Mouse (Mus musculus): ENCODE results near the gene Arhgef25. TPM values are rescaled to one million over a fixed set of nuclear protein-coding genes. Genes with fewer than 3 reads are reported as not detected.
"Not testable (repeated sequence)": the region's sequence is repeated elsewhere in the genome, so short reads cannot be mapped to it uniquely, and the experiment has no call there.

Arhgef25 gene
- polyA plus RNA-seq, 1 experiment from 2014 or later = 24.8 TPM

DNA sequence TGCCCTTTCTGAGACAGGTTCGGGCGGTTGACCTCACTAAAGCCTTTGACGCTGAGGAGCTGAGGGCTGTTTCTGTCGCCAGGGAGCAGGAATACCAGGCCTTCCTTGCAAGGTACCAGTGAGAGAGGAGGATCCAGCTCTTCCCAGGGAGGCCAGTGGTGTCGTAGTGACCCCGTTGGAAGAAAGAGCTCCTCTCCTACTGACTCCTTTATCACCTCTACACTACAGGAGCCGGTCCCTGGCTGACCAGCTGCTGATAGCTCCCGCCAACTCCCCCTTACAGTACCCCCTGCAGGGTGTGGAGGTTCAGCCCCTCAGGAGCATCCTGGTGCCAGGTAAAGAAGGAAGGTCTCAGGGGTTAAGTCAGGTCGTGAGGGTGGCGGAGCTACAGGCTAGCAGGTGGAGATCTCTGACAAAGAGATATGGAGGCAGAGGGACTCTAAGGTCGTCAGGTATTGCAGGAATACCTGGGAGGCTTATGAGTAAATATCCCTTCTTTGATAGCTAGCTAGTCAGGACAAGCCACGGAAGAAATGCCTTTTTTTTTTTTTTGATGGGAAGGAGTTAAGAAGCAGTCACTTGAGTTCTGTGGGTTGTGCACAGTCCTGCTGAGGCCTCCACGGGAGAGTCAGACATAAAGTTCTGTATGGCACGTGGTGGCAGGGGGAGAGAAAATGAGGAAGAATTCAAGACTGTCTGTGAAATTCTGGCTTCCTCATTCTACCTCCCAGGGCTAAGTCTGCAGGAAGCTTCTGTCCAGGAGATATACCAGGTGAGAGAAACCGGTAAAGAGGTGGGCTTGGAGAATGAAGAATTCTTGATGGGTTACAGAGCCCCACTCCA, 22.9 kb downstream of the Arhgef25 start:
- no peaks in the 10 kb centered on the region for H3K36me3 ChIP-seq
- H3K4me1 ChIP-seq = peaks cover 46% of the 10 kb centered on the region
- H3K9me3 ChIP-seq (replicated peaks) = no peaks in the 10 kb centered on the region
- no peak overlapping the region for H3K27ac ChIP-seq (replicated peaks)
- peak overlapping the region; percentile 70 for H3K4me3 ChIP-seq
- H3K27me3 ChIP-seq (ENCODE audit: low read depth, poor library complexity, severe bottlenecking) = peaks cover 92% of the 10 kb centered on the region
- 24% methylated on average over 15 of the region's 15 CpGs for WGBS
- no peak for DNase-seq (ENCODE audit: low spot score)

DNA sequence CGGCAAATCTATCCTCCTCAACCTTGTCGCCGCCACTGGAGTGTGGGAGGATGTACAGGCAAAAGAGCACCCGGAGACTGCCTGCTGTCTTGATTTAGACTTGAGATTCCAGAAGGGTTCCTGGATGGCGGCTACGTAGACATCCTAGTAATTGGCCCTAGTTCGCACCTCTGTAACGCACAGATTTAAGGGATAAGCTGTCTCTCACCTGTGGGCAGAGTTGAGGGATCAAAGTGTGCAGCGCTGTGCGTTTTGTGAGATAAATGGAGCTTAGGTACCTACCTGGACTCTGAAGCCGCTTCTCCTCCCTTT, 23.5 kb downstream of the Arhgef25 start:
- Histone ChIP-seq H3K9me3 (replicated peaks) (no peaks in the 10 kb centered on the region), H3K36me3 (no peaks in the 10 kb centered on the region), H3K27me3 (ENCODE audit: low read depth, poor library complexity, severe bottlenecking) (peaks cover 86% of the 10 kb centered on the region), H3K4me3 (peak overlapping the region; percentile 70), H3K27ac (replicated peaks) (peak overlapping the region; percentile 79), H3K4me1 (peaks cover 44% of the 10 kb centered on the region)
- WGBS = 3% methylated on average over 11 of the region's 11 CpGs
- no peak for DNase-seq (ENCODE audit: low spot score)

DNA sequence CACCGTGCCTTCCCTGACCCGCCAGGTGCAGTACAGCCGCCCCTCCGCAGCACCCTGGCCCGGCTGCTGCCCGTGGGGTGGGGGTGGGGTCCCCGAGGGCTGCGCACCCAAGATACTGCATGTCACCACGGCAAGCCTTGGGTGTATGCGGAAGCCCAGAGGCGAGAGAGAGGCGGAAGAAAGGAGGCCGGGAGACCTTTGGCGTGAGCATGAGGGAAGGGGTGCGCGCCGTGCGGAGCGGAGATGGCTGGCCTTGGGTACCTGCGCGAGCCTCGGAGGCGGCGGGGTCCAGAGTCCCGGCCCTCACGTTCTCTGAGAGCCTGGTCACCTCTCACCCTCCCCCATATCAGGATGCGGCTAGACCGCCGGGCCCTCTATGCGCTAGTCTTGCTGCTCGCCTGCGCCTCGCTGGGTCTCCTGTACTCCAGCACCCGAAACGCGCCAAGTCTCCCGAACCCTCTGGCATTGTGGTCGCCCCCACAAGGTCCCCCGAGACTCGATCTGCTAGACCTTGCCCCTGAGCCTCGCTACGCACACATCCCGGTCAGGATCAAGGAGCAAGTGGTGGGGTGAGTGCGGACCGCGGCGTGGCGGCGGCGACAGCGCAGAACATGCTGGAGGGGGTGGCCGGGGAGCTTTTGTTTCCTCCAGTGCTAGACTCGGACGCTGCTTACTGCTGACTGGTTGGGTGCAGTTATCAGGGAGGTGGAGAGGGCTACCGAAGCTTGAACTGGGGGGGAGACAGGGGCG, 24.1 kb downstream of the Arhgef25 start:
- H3K36me3 ChIP-seq = no peaks in the 10 kb centered on the region
- no peaks in the 10 kb centered on the region for H3K9me3 ChIP-seq (replicated peaks)
- WGBS = under 1% methylated on average over 56 of the region's 56 CpGs
- peaks cover 39% of the 10 kb centered on the region for H3K4me1 ChIP-seq
- DNase-seq (ENCODE audit: low spot score) = peak; percentile 73
- H3K4me3 ChIP-seq = peak overlapping the region; percentile 70
- peak overlapping the region; percentile 79 for H3K27ac ChIP-seq (replicated peaks)
- H3K27me3 ChIP-seq (ENCODE audit: low read depth, poor library complexity, severe bottlenecking) = peaks cover 80% of the 10 kb centered on the region

DNA sequence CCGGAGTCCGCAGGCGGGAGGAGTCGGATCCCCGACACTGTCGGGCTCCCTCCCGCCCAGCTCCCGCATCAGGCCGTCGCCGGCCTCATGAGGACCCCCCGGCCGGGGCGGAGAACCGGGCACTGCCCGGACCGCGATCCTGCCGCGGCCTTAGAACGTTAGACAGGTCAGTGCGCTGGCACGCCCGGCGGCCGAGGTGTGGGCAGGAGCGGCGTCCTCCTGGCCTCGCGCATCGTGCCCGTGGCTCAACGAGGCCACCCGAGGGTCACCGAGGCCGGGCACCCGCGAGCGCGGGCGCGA, 24.6 kb downstream of the Arhgef25 start:
- peak overlapping the region; percentile 79 for H3K27ac ChIP-seq (replicated peaks)
- no peaks in the 10 kb centered on the region for H3K36me3 ChIP-seq
- no peak for DNase-seq (ENCODE audit: low spot score)
- peaks cover 34% of the 10 kb centered on the region for H3K4me1 ChIP-seq
- H3K4me3 ChIP-seq = peak overlapping the region; percentile 70
- no peaks in the 10 kb centered on the region for H3K9me3 ChIP-seq (replicated peaks)
- WGBS = under 1% methylated on average over 42 of the region's 42 CpGs
- peaks cover 75% of the 10 kb centered on the region for H3K27me3 ChIP-seq (ENCODE audit: low read depth, poor library complexity, severe bottlenecking)

DNA sequence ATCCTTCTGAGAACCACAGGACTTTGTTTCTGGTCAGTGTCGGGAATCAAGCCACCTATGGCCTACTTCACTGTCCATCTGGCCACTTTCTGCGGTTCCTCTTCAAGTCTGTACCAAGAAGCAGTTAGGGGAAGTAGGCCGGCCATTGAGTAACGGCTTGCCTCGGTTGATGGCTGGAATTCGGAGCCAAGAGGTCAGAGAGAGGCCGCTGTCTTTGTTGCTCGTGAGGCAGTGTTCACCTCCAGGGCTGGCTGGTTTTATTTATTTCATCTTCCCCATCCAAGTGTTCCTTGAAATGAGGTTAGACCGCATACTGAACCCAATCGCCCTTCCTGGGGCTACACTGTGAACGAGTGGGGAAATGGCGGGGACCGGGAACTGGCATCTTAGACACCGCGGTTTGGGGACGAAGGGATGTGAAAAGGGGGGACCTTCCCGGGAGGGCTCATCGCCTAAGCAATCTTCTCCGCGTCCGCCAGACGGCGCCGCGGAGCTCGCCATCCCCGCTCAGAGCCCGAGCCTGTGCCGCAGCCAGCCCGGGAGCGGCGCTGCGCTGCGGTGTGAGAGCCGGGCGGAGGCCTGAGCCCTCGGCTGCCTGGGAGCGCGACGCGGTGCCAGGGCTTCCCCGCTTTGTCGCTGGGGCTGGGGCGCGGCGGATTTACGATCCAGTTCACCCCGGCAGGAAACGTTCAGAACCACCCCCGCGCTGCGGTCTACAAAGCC, 25.1 kb downstream of the Arhgef25 start, which contains the start of gene B4galnt1:
TSS of gene B4galnt1 (plus strand) at position 595 of the 723 bp plus-strand sequence.
- Histone ChIP-seq H3K27ac (replicated peaks) (peak within 1 kb of the TSS; percentile 79), H3K27me3 (ENCODE audit: low read depth, poor library complexity, severe bottlenecking) (peaks cover 70% of the 10 kb centered on the region), H3K4me3 (peak within 1 kb of the TSS; percentile 70), H3K36me3 (no peaks in the 10 kb centered on the region), H3K9me3 (replicated peaks) (no peaks in the 10 kb centered on the region), H3K4me1 (peaks cover 29% of the 10 kb centered on the region)
- WGBS = 2% methylated on average over 52 of the region's 52 CpGs
- DNase-seq (ENCODE audit: low spot score) = peak; percentile 87

DNA sequence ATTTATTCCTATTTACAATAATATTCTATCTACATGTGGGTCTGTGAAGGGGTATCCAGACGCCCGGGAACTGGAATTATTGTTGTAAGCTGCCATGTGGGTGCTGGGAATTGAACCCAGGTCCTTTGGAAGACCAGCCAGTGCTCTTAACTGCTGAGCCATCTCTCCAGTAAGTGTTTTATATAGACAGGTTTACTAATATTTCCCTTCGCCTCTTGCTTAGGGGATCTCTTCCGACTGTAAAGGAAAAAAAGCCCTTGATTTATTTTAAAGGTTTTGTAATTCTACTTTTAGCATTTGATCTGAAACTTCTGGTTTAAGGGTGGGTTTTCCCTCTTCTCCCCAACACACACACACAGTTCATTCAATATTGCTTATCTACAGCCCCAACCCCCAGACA, 25.7 kb downstream of the Arhgef25 start:
- Histone ChIP-seq H3K27ac (replicated peaks) (no peak overlapping the region), H3K9me3 (replicated peaks) (no peaks in the 10 kb centered on the region), H3K27me3 (ENCODE audit: low read depth, poor library complexity, severe bottlenecking) (peaks cover 64% of the 10 kb centered on the region), H3K4me3 (no peak overlapping the region), H3K36me3 (no peaks in the 10 kb centered on the region), H3K4me1 (peaks cover 25% of the 10 kb centered on the region)
- WGBS = 95% methylated on average over 4 of the region's 4 CpGs
- DNase-seq (ENCODE audit: low spot score) = no peak

DNA sequence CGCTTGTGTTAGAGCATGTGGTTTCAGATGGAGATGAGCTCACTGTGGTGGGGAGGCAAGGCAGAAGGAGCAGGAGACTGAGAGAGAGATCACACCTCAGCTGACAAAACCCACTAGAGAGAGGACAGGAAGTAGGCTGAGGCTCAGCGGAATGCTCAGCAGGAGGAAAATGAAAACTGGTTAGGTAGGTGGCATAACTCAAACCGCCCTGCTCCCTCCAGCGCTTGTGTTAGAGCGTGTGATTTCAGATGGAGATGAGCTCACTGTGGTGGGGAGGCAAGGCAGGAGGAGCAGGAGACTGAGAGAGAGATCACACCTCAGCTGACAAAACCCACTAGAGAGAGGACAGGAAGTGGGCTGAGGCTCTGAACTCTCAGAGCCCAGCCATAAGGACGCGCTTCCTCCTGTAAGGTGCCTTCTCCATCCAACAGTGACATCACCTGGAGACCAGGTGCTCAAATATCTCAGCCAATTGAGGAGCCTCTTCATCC, 27.1 kb downstream of the Arhgef25 start:
- 59% methylated on average over 7 of the region's 7 CpGs for WGBS
- not testable (repeated sequence) for DNase-seq (ENCODE audit: low spot score); H3K27ac ChIP-seq (replicated peaks)

DNA sequence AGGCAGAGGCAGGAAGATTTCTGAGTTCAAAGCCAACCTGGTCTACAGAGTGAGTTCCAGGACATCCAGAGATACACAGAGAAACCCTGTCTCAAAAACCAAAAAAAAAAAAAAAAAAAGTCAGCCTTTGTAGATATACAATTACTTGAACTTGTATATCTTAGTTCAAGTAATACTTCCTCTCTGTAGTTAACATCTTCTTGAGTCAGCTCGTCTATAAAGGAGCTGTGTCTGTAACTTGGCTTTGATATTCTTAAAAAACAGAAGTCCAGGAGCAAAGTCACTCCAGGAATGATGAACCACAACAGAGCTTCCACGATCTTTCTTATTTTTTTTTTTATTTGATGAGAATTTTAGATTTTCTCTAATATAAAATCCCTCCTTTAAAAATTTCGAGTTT, 29.2 kb downstream of the Arhgef25 start:
- Histone ChIP-seq H3K9me3 (replicated peaks) (no peaks in the 10 kb centered on the region), H3K27me3 (ENCODE audit: low read depth, poor library complexity, severe bottlenecking) (peaks cover 29% of the 10 kb centered on the region), H3K4me3 (no peak overlapping the region), H3K36me3 (no peaks in the 10 kb centered on the region), H3K4me1 (peaks cover 12% of the 10 kb centered on the region), H3K27ac (replicated peaks) (no peak overlapping the region)
- no peak for DNase-seq (ENCODE audit: low spot score)
- 75% methylated on average over 3 of the region's 3 CpGs for WGBS

More for the DNA sequence above, 27.1 kb downstream of the Arhgef25 start:
- not testable (repeated sequence) for H3K36me3 ChIP-seq; H3K4me3 ChIP-seq; H3K9me3 ChIP-seq (replicated peaks)
- peaks cover 25% of the 10 kb centered on the region for H3K4me1 ChIP-seq
- H3K27me3 ChIP-seq (ENCODE audit: low read depth, poor library complexity, severe bottlenecking) = peaks cover 50% of the 10 kb centered on the region

DNA sequence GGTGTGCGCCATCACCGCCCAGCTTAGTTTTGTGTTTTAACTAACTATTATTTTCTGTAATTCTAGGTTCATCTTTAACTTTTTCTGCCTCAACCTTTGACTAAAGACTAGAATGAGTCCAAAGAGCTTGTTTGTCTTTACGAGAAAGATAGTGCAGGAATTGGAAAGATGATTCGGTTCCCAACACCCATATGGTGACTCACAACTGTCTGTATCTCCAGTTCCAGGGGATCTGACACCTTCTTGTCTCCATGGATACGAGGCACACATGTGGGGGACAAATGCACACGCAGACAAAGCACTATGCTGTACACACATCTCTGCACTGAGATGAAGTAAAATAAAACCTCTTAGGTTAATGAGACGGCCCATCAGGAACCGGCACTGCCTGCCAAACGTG, 29.8 kb downstream of the Arhgef25 start:
- no peak for DNase-seq (ENCODE audit: low spot score)
- WGBS = 89% methylated on average over 9 of the region's 9 CpGs
- H3K4me1 ChIP-seq = peaks cover 6% of the 10 kb centered on the region
- H3K4me3 ChIP-seq = no peak overlapping the region
- no peaks in the 10 kb centered on the region for H3K9me3 ChIP-seq (replicated peaks)
- no peaks in the 10 kb centered on the region for H3K36me3 ChIP-seq
- no peak overlapping the region for H3K27ac ChIP-seq (replicated peaks)
- H3K27me3 ChIP-seq (ENCODE audit: low read depth, poor library complexity, severe bottlenecking) = peaks cover 23% of the 10 kb centered on the region

DNA sequence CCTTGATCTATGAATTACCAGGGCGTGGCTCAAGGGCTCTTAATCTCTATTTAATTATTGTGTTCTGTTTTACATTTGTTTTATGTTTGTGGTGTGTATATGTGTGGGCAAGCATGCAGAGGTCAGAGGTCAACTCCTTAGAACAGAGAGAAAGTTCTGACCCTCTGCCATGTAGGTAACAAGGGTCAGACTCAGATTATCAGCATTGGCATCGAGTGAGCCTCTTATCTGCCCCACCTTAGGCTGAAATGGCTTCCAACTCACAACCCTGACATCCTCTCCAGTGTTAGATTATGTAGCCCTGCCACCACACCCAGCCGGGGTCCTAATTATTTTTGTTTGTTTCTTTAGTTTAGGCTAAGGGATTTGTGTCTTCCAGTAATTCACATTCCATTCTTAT, 31.4 kb downstream of the Arhgef25 start:
- Histone ChIP-seq H3K4me3 (no peak overlapping the region), H3K36me3 (no peaks in the 10 kb centered on the region), H3K9me3 (replicated peaks) (no peaks in the 10 kb centered on the region), H3K27ac (replicated peaks) (no peak overlapping the region), H3K27me3 (ENCODE audit: low read depth, poor library complexity, severe bottlenecking) (peaks cover 7% of the 10 kb centered on the region), H3K4me1 (no peaks in the 10 kb centered on the region)
- WGBS = 66% methylated on average over 3 of the region's 3 CpGs
- DNase-seq (ENCODE audit: low spot score) = no peak

DNA sequence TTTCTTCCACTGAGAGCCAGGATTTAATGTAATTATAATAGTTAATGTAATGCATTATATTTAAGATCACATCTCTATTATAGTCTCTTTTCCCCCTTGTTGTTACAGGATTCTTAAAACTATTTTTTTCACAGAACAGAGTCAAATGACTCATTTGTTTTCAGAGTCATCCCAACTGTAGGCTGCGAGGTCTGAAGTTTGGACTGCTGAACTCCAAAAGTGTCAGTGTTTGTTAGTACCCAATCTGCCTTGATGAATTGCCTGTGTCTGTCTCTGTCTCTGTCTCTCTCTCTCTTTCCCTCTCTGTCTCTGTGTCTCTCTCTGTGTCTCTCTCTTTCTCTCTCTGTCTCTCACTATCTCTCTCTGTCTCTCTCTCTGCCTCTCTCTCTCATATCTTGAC, 33.4 kb downstream of the Arhgef25 start:
- WGBS = 100% methylated on average over 1 of the region's 1 CpGs
- H3K27ac ChIP-seq (replicated peaks) = no peak overlapping the region
- no peaks in the 10 kb centered on the region for H3K36me3 ChIP-seq
- peaks cover 5% of the 10 kb centered on the region; the same call in 1 of the 2 replicates for H3K9me3 ChIP-seq (replicated peaks)
- no peak for DNase-seq (ENCODE audit: low spot score)
- H3K4me3 ChIP-seq = no peak overlapping the region
- no peaks in the 10 kb centered on the region for H3K4me1 ChIP-seq
- no peaks in the 10 kb centered on the region for H3K27me3 ChIP-seq (ENCODE audit: low read depth, poor library complexity, severe bottlenecking)

DNA sequence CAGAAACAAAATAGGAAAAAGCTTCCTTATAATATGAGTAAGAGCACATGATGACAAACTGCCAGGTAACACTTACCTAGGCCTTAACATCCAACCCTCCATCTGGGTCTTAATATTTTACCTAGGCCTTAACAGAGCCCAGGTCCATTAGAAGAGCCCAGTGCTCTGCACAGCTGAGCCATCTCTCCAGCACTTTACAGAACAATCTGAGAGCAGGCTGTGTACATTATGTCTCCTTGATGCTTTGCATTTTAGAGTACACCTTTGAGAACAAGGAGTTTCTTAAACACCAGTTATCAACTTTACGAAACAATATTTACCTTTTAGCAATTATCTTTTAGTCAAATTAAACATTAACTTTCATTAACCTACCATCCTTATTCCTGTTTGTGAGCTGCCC, 33.8 kb downstream of the Arhgef25 start:
- no peaks in the 10 kb centered on the region for H3K27me3 ChIP-seq (ENCODE audit: low read depth, poor library complexity, severe bottlenecking)
- H3K27ac ChIP-seq (replicated peaks) = no peak overlapping the region
- H3K9me3 ChIP-seq (replicated peaks) = peaks cover 5% of the 10 kb centered on the region; the same call in 1 of the 2 replicates
- no peaks in the 10 kb centered on the region for H3K4me1 ChIP-seq
- 96% methylated on average over 1 of the region's 1 CpGs for WGBS
- DNase-seq (ENCODE audit: low spot score) = no peak
- H3K36me3 ChIP-seq = no peaks in the 10 kb centered on the region
- no peak overlapping the region for H3K4me3 ChIP-seq

Data from midbrain, embryonic 10.5 days (tissue).